Mouse (Mus musculus): ENCODE results near the gene Pank3.

GRCm38 (mm10) chr11:35760627-35761003 is 8.7 kb upstream of the Pank3 start:
- TF ChIP-seq CTCF (IDR thresholded peaks at IDR 0.05; ENCODE audit: low read depth, low read length) (no peak), GATA1 (IDR thresholded peaks at IDR 0.05; ENCODE audit: borderline replicate concordance, low read length) (no peak)
